Mouse (Mus musculus) midbrain, embryonic 11.5 days (tissue): ENCODE data around the gene Acly. TPM values are rescaled to one million over a fixed set of nuclear protein-coding genes. Genes with fewer than 3 reads are reported as not detected.
A peak's percentile ranks its signal among the peaks of the same experiment; 100 is the strongest.

ENCODE experiments used
- ATAC-seq: fragments of 200-750 bp; cut with Nextera tagmentation; 2 replicates; pipeline ENCODE4 v1.8.0; 2017; ENCODE audit warnings: moderate TSS enrichment, moderate library complexity; ENCODE audit not compliant: low FRiP score
- DNase-seq: peaks from one replicate; pipeline ENCODE4 v3.0.0; 2015; ENCODE audit warnings: low spot score; ENCODE audit errors: missing footprints
- H3K27ac ChIP-seq: fragments of 300-500 bp; sonication (generic); 2 replicates; pipeline ENCODE4 v1.5.1; 2014; ENCODE audit warnings: low read depth, low read length
- H3K27me3 ChIP-seq: fragments of 300-500 bp; sonication (generic); 2 replicates; pipeline ENCODE4 v1.6.1; 2014; ENCODE audit warnings: mild to moderate bottlenecking, low read length, moderate library complexity, mixed read lengths; ENCODE audit not compliant: control insufficient read depth, insufficient read depth
- H3K36me3 ChIP-seq: fragments of 300-500 bp; sonication (generic); 2 replicates; pipeline ENCODE4 v1.6.1; 2014; ENCODE audit warnings: mild to moderate bottlenecking, low read length, moderate library complexity, mixed read lengths; ENCODE audit not compliant: control insufficient read depth, insufficient read depth
- H3K4me1 ChIP-seq: fragments of 300-500 bp; sonication (generic); 2 replicates; pipeline ENCODE4 v1.6.1; 2014; ENCODE audit warnings: low read length; ENCODE audit not compliant: control insufficient read depth, insufficient read depth
- H3K4me2 ChIP-seq: fragments of 300-500 bp; sonication (generic); 2 replicates; pipeline ENCODE4 v1.6.1; 2014; ENCODE audit warnings: mild to moderate bottlenecking, moderate library complexity
- H3K4me3 ChIP-seq: fragments of 300-500 bp; sonication (generic); 2 replicates; pipeline ENCODE4 v1.5.1; 2014; ENCODE audit warnings: low read depth, low read length
- H3K9ac ChIP-seq: fragments of 300-500 bp; sonication (generic); 2 replicates; pipeline ENCODE4 v1.6.1; 2014; ENCODE audit warnings: low read length
- H3K9me3 ChIP-seq: fragments of 300-500 bp; sonication (generic); 2 replicates; pipeline ENCODE4 v1.6.1; 2016; ENCODE audit warnings: low read length; ENCODE audit not compliant: control insufficient read depth
- WGBS: fragments of 180-500 bp; shearing (Covaris S2); extraction: QIAGEN DNeasy Blood & Tissue Kit; methylation state at CpG from one replicate; pipeline ENCODE4 v1.1.7; 2014; 5-methylcytosine and 5-hydroxymethylcytosine counted together
- microRNA-seq: library from miRNA; unstranded; fragments of <30 nt; microRNA quantifications from one replicate; pipeline ENCODE4, GENCODE M21; 2017
- polyA plus RNA-seq: library from polyadenylated mRNA; unstranded; fragments of >200 nt; fragmentation: Nextera tagmentation; extraction: Ambion mirVana; gene quantifications from 2 replicates; pipeline ENCODE4 v1.2.1, GENCODE M21; 2014

The Acly gene
- polyA plus RNA-seq, 1 experiment from 2014 or later, result 314 TPM

DNA sequence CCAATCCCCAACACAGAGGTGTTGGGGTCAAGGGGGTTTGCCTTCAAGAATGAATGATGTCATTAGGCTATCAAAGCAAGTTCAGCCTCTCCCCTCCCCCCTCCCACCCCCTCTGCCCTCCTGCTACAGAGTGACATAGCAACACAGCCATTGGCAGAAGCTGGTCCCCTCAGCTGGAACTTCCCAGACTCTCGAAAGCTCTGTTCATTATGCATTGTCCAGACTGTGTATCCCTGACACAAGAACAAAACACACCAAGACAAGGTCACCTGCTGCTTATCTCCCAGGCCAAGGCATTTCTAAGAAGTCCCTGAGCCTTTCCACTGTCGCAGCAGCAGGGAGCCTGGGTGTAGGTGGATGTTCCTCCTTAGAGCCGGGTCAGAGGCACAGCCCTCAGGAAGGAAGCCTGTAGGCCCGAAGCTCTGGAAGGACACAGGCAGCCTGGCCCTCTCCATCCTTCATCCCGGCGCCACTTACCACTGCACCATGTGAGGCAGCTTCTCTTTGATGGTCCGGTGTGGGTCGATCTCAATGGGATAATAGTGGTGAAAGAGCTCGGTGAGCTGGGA is 92.0 kb downstream of the Acly start:
- H3K4me3 ChIP-seq, result no peak overlapping the region
- no peaks in the 10 kb centered on the region for H3K27me3 ChIP-seq
- no peaks in the 10 kb centered on the region for H3K9me3 ChIP-seq
- no peak overlapping the region for H3K9ac ChIP-seq
- H3K36me3 ChIP-seq, result 0 out of 2 replicates have a peak, but pooled peaks cover 2% of the 10 kb centered on the region
- ATAC-seq (no peak), DNase-seq (peak; percentile 66)
- H3K4me1 ChIP-seq, result peaks cover 3% of the 10 kb centered on the region; the same call in 1 of the 2 replicates
- H3K27ac ChIP-seq, result no peak overlapping the region
- H3K4me2 ChIP-seq, result no peak overlapping the region
- 40% methylated on average over 9 of the region's 9 CpGs for WGBS

DNA sequence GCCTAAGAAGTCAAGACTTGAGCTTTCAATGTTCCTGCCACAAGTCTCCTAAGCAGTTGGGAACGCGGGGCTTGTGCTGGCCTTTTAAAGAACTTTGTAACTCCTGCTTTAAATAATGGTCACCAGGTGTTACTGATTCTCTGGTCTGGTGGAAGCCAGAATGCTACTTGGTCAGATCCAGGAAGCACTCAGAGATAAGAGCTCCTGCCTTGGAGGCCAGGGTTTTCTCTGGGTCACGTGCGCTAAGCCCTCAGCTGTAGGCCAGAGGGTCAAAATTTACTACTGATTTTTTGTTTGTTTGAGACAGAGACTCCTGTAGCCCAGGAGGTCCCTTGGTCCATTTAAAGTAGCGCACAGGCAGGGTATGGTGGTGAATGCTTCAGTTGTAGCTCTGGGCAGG is 95.8 kb downstream of the Acly start:
- no peak overlapping the region for H3K27ac ChIP-seq
- H3K4me3 ChIP-seq, result no peak overlapping the region
- no peaks in the 10 kb centered on the region for H3K4me1 ChIP-seq
- H3K9me3 ChIP-seq, result no peaks in the 10 kb centered on the region
- no peak for ATAC-seq
- no peaks in the 10 kb centered on the region for H3K36me3 ChIP-seq
- DNase-seq, result no peak
- 97% methylated on average over 5 of the region's 5 CpGs for WGBS
- H3K9ac ChIP-seq, result no peak overlapping the region
- no peak overlapping the region for H3K4me2 ChIP-seq
- H3K27me3 ChIP-seq, result no peaks in the 10 kb centered on the region

DNA sequence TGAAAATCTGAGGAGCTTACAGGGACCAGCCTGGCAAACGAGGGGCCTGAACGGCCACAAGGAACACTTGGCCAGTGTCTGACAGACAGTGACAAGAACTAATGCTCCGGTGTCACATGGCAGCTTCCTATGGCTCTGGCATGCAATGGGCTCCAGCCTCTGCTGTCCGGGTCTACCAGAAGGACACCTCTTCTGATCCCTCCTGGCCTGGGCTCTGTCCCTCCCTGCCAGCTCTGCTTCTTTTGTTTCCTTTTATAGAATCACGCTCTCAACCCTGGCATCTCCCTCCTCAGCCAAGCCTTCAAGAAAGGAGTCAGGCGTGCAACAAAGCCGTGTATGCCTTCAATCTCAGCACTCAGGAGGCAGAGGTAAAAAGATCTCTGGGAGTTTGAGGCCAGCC is 97.7 kb downstream of the Acly start:
- Histone ChIP-seq H3K27ac (no peak overlapping the region), H3K9ac (no peak overlapping the region), H3K4me1 (no peaks in the 10 kb centered on the region), H3K4me2 (no peak overlapping the region), H3K27me3 (no peaks in the 10 kb centered on the region), H3K4me3 (no peak overlapping the region), H3K36me3 (no peaks in the 10 kb centered on the region), H3K9me3 (no peaks in the 10 kb centered on the region)
- WGBS, result 96% methylated on average over 7 of the region's 7 CpGs
- ATAC-seq (no peak), DNase-seq (peak; percentile 53)

DNA sequence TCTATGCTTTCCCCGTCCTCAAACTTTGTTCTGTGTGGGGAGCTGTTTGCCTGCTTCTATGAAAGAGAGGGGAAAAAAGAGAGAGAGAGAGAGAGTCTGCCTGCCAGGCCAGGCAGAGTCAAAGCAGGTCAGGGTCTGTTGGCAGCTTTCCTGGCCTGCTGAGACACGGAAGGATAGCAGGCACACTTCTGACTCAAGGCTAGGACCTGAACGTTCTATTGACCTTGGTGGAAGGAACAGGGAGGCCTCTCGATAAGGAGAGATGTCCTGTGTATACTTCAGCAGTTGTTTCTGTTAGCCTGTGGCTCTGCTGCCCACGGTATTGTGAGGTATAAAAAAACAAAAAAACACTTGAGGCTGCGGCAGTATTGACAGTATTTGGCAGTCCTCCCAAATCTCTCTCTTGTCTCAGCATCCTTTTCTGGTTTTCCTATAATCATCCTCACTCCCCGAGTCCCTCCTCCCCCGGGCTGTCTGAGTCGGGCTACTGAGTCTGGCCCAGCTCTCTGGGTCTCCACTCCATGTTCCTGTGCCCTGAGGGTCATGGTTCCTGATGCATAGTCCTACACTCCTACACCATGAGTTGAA is 99.1 kb downstream of the Acly start:
- H3K27me3 ChIP-seq, result no peaks in the 10 kb centered on the region
- no peaks in the 10 kb centered on the region for H3K36me3 ChIP-seq
- WGBS, result 88% methylated on average over 9 of the region's 9 CpGs
- DNase-seq, result no peak
- no peak overlapping the region for H3K27ac ChIP-seq
- ATAC-seq, result no peak
- H3K9ac ChIP-seq, result no peak overlapping the region
- no peak overlapping the region for H3K4me3 ChIP-seq
- no peak overlapping the region for H3K4me2 ChIP-seq
- no peaks in the 10 kb centered on the region for H3K9me3 ChIP-seq
- H3K4me1 ChIP-seq, result no peaks in the 10 kb centered on the region

DNA sequence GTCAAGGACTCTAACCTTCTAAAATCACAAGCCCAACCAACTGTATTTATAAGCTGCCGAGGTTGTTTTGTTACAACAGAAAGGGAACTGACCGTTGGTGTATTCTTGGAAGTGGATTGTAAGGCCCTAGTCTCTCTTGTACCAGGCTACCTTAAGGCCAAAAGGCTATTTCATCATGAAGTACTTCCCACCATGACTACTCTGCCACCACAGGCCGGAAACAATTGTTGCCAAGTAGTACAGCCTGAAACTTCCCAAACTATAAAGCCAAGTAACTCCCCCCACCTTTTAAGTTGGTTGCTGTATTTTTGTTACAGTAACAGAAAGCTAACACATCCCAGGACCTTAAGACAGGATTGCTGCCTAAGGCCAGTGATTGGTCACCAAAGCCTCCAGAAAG is 101.0 kb downstream of the Acly start:
- H3K27ac ChIP-seq, result no peak overlapping the region
- no peaks in the 10 kb centered on the region for H3K4me1 ChIP-seq
- H3K9me3 ChIP-seq, result no peaks in the 10 kb centered on the region
- no peaks in the 10 kb centered on the region for H3K27me3 ChIP-seq
- WGBS, result 86% methylated on average over 3 of the region's 3 CpGs
- no peak overlapping the region for H3K4me3 ChIP-seq
- ATAC-seq, result no peak
- no peaks in the 10 kb centered on the region for H3K36me3 ChIP-seq
- H3K9ac ChIP-seq, result no peak overlapping the region
- H3K4me2 ChIP-seq, result no peak overlapping the region
- DNase-seq, result no peak

Small RNAs within 50 kb of the gene (microRNA-seq; reads per million reads assigned to microRNA genes)
- gene Gm27374 (not detected), gene Mir7116 (0.76 reads per million)

Other genes with a start within 250 kb of the Acly start
- gene Eif1, start 208.1 kb downstream of the Acly start, polyA plus RNA-seq, result 1,701 and 1,853 TPM in 2 replicates
- gene Gast, start 193.6 kb downstream of the Acly start, polyA plus RNA-seq, result 0.68 and 0.79 TPM in 2 replicates
- gene Hap1, start 171.9 kb downstream of the Acly start, polyA plus RNA-seq, result 16.4 TPM in 2 replicates
- 23.5 and 25.2 TPM in 2 replicates for gene Jup, start 130.2 kb downstream of the Acly start, polyA plus RNA-seq
- gene P3h4, start 113.2 kb downstream of the Acly start, polyA plus RNA-seq, result 19.3 and 19.7 TPM in 2 replicates
- 33.0 and 36.2 TPM in 2 replicates for gene Fkbp10, start 112.3 kb downstream of the Acly start, polyA plus RNA-seq
- gene Nt5c3b, start 86.2 kb downstream of the Acly start, polyA plus RNA-seq, result 88.9 and 91.6 TPM in 2 replicates
- gene Klhl10, start 86.1 kb downstream of the Acly start, polyA plus RNA-seq, result 0.44 and 0.61 TPM in 2 replicates
- gene Klhl11, start 55.3 kb downstream of the Acly start, polyA plus RNA-seq, result 13.8 and 14.0 TPM in 2 replicates
- gene Ttc25, start 17.6 kb upstream of the Acly start, polyA plus RNA-seq, result 1.4 and 1.8 TPM in 2 replicates
- gene Cnp, start 46.9 kb upstream of the Acly start, polyA plus RNA-seq, result 15.7 and 16.9 TPM in 2 replicates
- 96.4 and 110 TPM in 2 replicates for gene Nkiras2, start 91.2 kb upstream of the Acly start, polyA plus RNA-seq
- gene Dnajc7, start 92.2 kb upstream of the Acly start, polyA plus RNA-seq, result 96.1 TPM in 2 replicates
- 0.72 TPM in 1 of 2 replicates, not detected in the other for gene Zfp385c, start 164.5 kb upstream of the Acly start, polyA plus RNA-seq
- 2.0 and 2.1 TPM in 2 replicates for gene Dhx58, start 176.3 kb upstream of the Acly start, polyA plus RNA-seq
- 44.4 and 57.2 TPM in 2 replicates for gene Kat2a, start 184.5 kb upstream of the Acly start, polyA plus RNA-seq
- gene Hspb9, start 185.8 kb upstream of the Acly start, polyA plus RNA-seq, result 0.47 and 0.52 TPM in 2 replicates
- gene Rab5c, start 210.2 kb upstream of the Acly start, polyA plus RNA-seq, result 83.6 and 85.0 TPM in 2 replicates
- gene Kcnh4, start 231.9 kb upstream of the Acly start, polyA plus RNA-seq, result 2.7 and 2.9 TPM in 2 replicates
- gene Hcrt, start 234.9 kb upstream of the Acly start, polyA plus RNA-seq, result not detected in 2 replicates
- 1.3 and 1.7 TPM in 2 replicates for gene Ghdc, start 243.0 kb upstream of the Acly start, polyA plus RNA-seq